Comparison of ENCODE assay signal across 23 mouse cellular contexts in genomic region chr6:12171189-12171588, GRCm38 (mm10).
DNase-seq lines count a peak whose midpoint lies in the region; ATAC-seq and TF ChIP-seq lines count a peak whose summit lies in the region.
"Had no signal": no experiment of that assay in that cellular context is flagged by ENCODE, and none has a peak within 500 bp of the region (broad histone marks: within the 10 kb centered on the region; RNA-seq: fewer than 3 reads in every experiment).

No protein-coding gene starts in this region.

- no peak overlapping the region for H3K4me2 ChIP-seq in lung, embryonic 14.5 days
- H3K4me2 ChIP-seq in lung, postnatal 0 days (replicated peaks; ENCODE audit: low read depth, low read length): no peak overlapping the region
- no peak overlapping the region for H3K4me2 ChIP-seq in stomach, embryonic 14.5 days (replicated peaks; ENCODE audit: low read depth, low read length)
- no peak overlapping the region for H3K4me2 ChIP-seq in stomach, postnatal 0 days (replicated peaks; ENCODE audit: low read depth)
- no peak overlapping the region for H3K4me2 ChIP-seq in stomach, embryonic 15.5 days
- H3K4me2 ChIP-seq in stomach, embryonic 16.5 days (ENCODE audit: low read depth, low read length): no peak overlapping the region

- no peak overlapping the region for H3K4me3 ChIP-seq in lung, embryonic 14.5 days (ENCODE audit: low read depth, low read length)
- no peak overlapping the region for H3K4me3 ChIP-seq in lung, postnatal 0 days (ENCODE audit: low read depth, low read length)
- H3K4me3 ChIP-seq in stomach, embryonic 14.5 days (ENCODE audit: low read depth, low read length): no peak overlapping the region
- no peak overlapping the region for H3K4me3 ChIP-seq in stomach, postnatal 0 days (ENCODE audit: low read depth, low read length)
- no peak overlapping the region for H3K4me3 ChIP-seq in stomach, embryonic 15.5 days (replicated peaks)
- H3K4me3 ChIP-seq in stomach, embryonic 16.5 days (replicated peaks; ENCODE audit: low read length): no peak overlapping the region

- TF ChIP-seq EP300 in lung, postnatal 0 days (IDR thresholded peaks at IDR 0.05): no peak
- no peak for TF ChIP-seq EP300 in stomach, postnatal 0 days (optimal IDR thresholded peaks at IDR 0.05)

- ATAC-seq in lung, embryonic 14.5 days (ENCODE audit: insufficient read depth): no peak
- ATAC-seq in lung, postnatal 0 days: no peak
- ATAC-seq in stomach, embryonic 14.5 days (ENCODE audit: insufficient number of reproducible peaks, insufficient read depth, low FRiP score, low read depth): peak; percentile 63; the same call in 1 of the 2 replicates
- no peak for ATAC-seq in stomach, postnatal 0 days (ENCODE audit: low FRiP score, low TSS enrichment)
- ATAC-seq in stomach, embryonic 15.5 days (ENCODE audit: insufficient read depth, low FRiP score, low read depth): peak; percentile 63
- peak; percentile 71; the same call in 1 of the 2 replicates for ATAC-seq in stomach, embryonic 16.5 days (ENCODE audit: insufficient read depth, low FRiP score)
- ATAC-seq: activated CD4-positive, CD25-positive, alpha-beta regulatory T cell, adult 4 months; CD4-positive, CD25-positive, alpha-beta regulatory T cell, adult 4 months; Patski had no signal

- H3K27me3 ChIP-seq in lung, embryonic 14.5 days (ENCODE audit: insufficient read depth, low read length): no peaks in the 10 kb centered on the region
- no peaks in the 10 kb centered on the region for H3K27me3 ChIP-seq in lung, postnatal 0 days (replicated peaks; ENCODE audit: insufficient read depth, low read length)
- H3K27me3 ChIP-seq in stomach, embryonic 14.5 days (ENCODE audit: control insufficient read depth, insufficient read depth, low read length): no peaks in the 10 kb centered on the region
- no peaks in the 10 kb centered on the region for H3K27me3 ChIP-seq in stomach, postnatal 0 days (ENCODE audit: control insufficient read depth, insufficient read depth, low read length)
- H3K27me3 ChIP-seq in stomach, embryonic 15.5 days (replicated peaks): no peaks in the 10 kb centered on the region
- H3K27me3 ChIP-seq in stomach, embryonic 16.5 days (ENCODE audit: control insufficient read depth, insufficient read depth, low read length): no peaks in the 10 kb centered on the region
- H3K27me3 ChIP-seq: CH12.LX had no signal

- H3K36me3 ChIP-seq in lung, embryonic 14.5 days (ENCODE audit: insufficient read depth): no peaks in the 10 kb centered on the region
- H3K36me3 ChIP-seq in lung, postnatal 0 days (ENCODE audit: insufficient read depth, low read length): no peaks in the 10 kb centered on the region
- no peaks in the 10 kb centered on the region for H3K36me3 ChIP-seq in stomach, embryonic 14.5 days (ENCODE audit: control insufficient read depth, insufficient read depth, low read length)
- no peaks in the 10 kb centered on the region for H3K36me3 ChIP-seq in stomach, postnatal 0 days (ENCODE audit: control insufficient read depth, insufficient read depth, low read length)
- no peaks in the 10 kb centered on the region for H3K36me3 ChIP-seq in stomach, embryonic 15.5 days
- H3K36me3 ChIP-seq in stomach, embryonic 16.5 days (ENCODE audit: control insufficient read depth, insufficient read depth, low read length): no peaks in the 10 kb centered on the region
- H3K36me3 ChIP-seq: G1E had no signal

- H3K4me1 ChIP-seq in lung, embryonic 14.5 days (ENCODE audit: insufficient read depth): no peaks in the 10 kb centered on the region
- H3K4me1 ChIP-seq in lung, postnatal 0 days (ENCODE audit: insufficient read depth, low read depth, low read length): no peaks in the 10 kb centered on the region
- H3K4me1 ChIP-seq in stomach, embryonic 14.5 days (ENCODE audit: control insufficient read depth, insufficient read depth, low read length): no peaks in the 10 kb centered on the region
- no peaks in the 10 kb centered on the region for H3K4me1 ChIP-seq in stomach, postnatal 0 days (replicated peaks; ENCODE audit: control insufficient read depth, insufficient read depth)
- no peaks in the 10 kb centered on the region for H3K4me1 ChIP-seq in stomach, embryonic 15.5 days
- no peaks in the 10 kb centered on the region for H3K4me1 ChIP-seq in stomach, embryonic 16.5 days (ENCODE audit: control insufficient read depth, insufficient read depth, low read length)

- no peak overlapping the region for H3K27ac ChIP-seq in lung, embryonic 14.5 days (ENCODE audit: low read depth)
- H3K27ac ChIP-seq in lung, postnatal 0 days (ENCODE audit: low read length): no peak overlapping the region
- no peak overlapping the region for H3K27ac ChIP-seq in stomach, embryonic 14.5 days (ENCODE audit: low read length)
- no peak overlapping the region for H3K27ac ChIP-seq in stomach, postnatal 0 days (replicated peaks)
- H3K27ac ChIP-seq in stomach, embryonic 15.5 days: no peak overlapping the region
- 0 out of 2 replicates have a peak overlapping the region, but pooled peaks have one; percentile 51 for H3K27ac ChIP-seq in stomach, embryonic 16.5 days (ENCODE audit: low read length)

- WGBS in lung, embryonic 14.5 days: 63% methylated on average over 2 of the region's 2 CpGs
- 55% methylated on average over 2 of the region's 2 CpGs for WGBS in lung, postnatal 0 days
- WGBS in stomach, embryonic 14.5 days: 38% methylated on average over 2 of the region's 2 CpGs
- 36% methylated on average over 2 of the region's 2 CpGs for WGBS in stomach, postnatal 0 days
- WGBS in stomach, embryonic 15.5 days: 39% methylated on average over 2 of the region's 2 CpGs
- WGBS in stomach, embryonic 16.5 days: 42% methylated on average over 2 of the region's 2 CpGs

- no peaks in the 10 kb centered on the region for H3K9me3 ChIP-seq in lung, embryonic 14.5 days (ENCODE audit: low read depth, low read length)
- H3K9me3 ChIP-seq in lung, postnatal 0 days (ENCODE audit: low read length): no peaks in the 10 kb centered on the region
- H3K9me3 ChIP-seq in stomach, embryonic 14.5 days (ENCODE audit: control insufficient read depth, low read depth, low read length): no peaks in the 10 kb centered on the region
- no peaks in the 10 kb centered on the region for H3K9me3 ChIP-seq in stomach, postnatal 0 days (ENCODE audit: control insufficient read depth, low read length)
- no peaks in the 10 kb centered on the region; the same call in 1 of the 2 replicates for H3K9me3 ChIP-seq in stomach, embryonic 15.5 days
- no peaks in the 10 kb centered on the region for H3K9me3 ChIP-seq in stomach, embryonic 16.5 days (replicated peaks; ENCODE audit: control insufficient read depth, low read length)
- H3K9me3 ChIP-seq: G1E had no signal

- no peak for TF ChIP-seq CTCF in lung, embryonic 14.5 days (IDR thresholded peaks at IDR 0.05; ENCODE audit: low read depth)
- no peak for TF ChIP-seq CTCF in lung, postnatal 0 days (IDR thresholded peaks at IDR 0.05)
- TF ChIP-seq CTCF in stomach, postnatal 0 days (IDR thresholded peaks at IDR 0.05; ENCODE audit: low read depth): no peak

- no peak overlapping the region for H3K9ac ChIP-seq in lung, embryonic 14.5 days
- no peak overlapping the region for H3K9ac ChIP-seq in lung, postnatal 0 days (replicated peaks; ENCODE audit: low read depth)
- H3K9ac ChIP-seq in stomach, embryonic 14.5 days (replicated peaks; ENCODE audit: low read depth, low read length): no peak overlapping the region
- no peak overlapping the region for H3K9ac ChIP-seq in stomach, postnatal 0 days (ENCODE audit: low read length)
- no peak overlapping the region for H3K9ac ChIP-seq in stomach, embryonic 15.5 days
- H3K9ac ChIP-seq in stomach, embryonic 16.5 days (ENCODE audit: low read length): no peak overlapping the region

- peak; percentile 14 for DNase-seq in lung, embryonic 14.5 days
- DNase-seq in lung, postnatal 0 days (ENCODE audit: low spot score): no peak
- DNase-seq in stomach, postnatal 0 days (ENCODE audit: low spot score): no peak
- no peak for DNase-seq in cerebellum, adult 11 months
- no peak for DNase-seq in Muller cell, postnatal 12 days (ENCODE audit: inconsistent ontology term)
- DNase-seq: adrenal gland, adult 2 months; adrenal gland, adult 8-10 months; adrenal gland, postnatal 10 days; adrenal gland, postnatal 14 days; adrenal gland, postnatal 25 days; adrenal gland, postnatal 36 days; B cell, adult 2 months; cerebellum, adult 11-12 months; cerebellum, adult 18-20 months; cerebellum, adult 2 months had no signal

Comparison
In these comparisons a context has a peak if more than half of its experiments do, and no peak if none do; other contexts are left out.
1. ATAC-seq: peak in stomach, embryonic 14.5 days (single experiment), stomach, embryonic 15.5 days (single experiment) and stomach, embryonic 16.5 days (single experiment); none in lung, embryonic 14.5 days (single experiment), lung, postnatal 0 days (single experiment) and stomach, postnatal 0 days (single experiment).